Mouse (Mus musculus) lung, adult 2 months (tissue): ENCODE data around the gene Grip1. TPM values are rescaled to one million over a fixed set of nuclear protein-coding genes. Genes with fewer than 3 reads are reported as not detected.

Experiments used
- DNase-seq: peaks from one replicate; pipeline ENCODE4 v3.0.0; 2022
- H3K4me1 ChIP-seq: fragments of 200-500 bp; 2 replicates; pipeline ENCODE4 v1.6.1; 2011; ENCODE audit warnings: low read length; ENCODE audit not compliant: control insufficient read depth, insufficient read depth
- H3K4me3 ChIP-seq: fragments of 200-500 bp; replicated peaks from 2 replicates; pipeline ENCODE3; 2011; ENCODE audit warnings: low read depth, mild to moderate bottlenecking, control low read depth, low read length; ENCODE audit errors: extremely low read depth
- CTCF ChIP-seq: fragments of 200-500 bp; IDR thresholded peaks from 2 replicates; pipeline ENCODE4 v1.5.1; 2011; ENCODE audit warnings: mild to moderate bottlenecking, low read length, control low read depth; ENCODE audit not compliant: insufficient read depth
- POLR2A ChIP-seq: fragments of 200-500 bp; IDR thresholded peaks from 2 replicates; pipeline ENCODE4 v1.6.1; 2011; ENCODE audit warnings: low read depth, mild to moderate bottlenecking, control low read depth, low read length, borderline replicate concordance; ENCODE audit errors: extremely low read depth
- WGBS: fragments of 180-500 bp; shearing (Covaris S2); methylation state at CpG from one replicate; pipeline ENCODE4 v1.1.7; 2018; 5-methylcytosine and 5-hydroxymethylcytosine counted together
- polyA plus RNA-seq: library from polyadenylated mRNA; depleted of rRNA; stranded (reverse); fragments of >200 nt; gene quantifications from 2 replicates; pipeline ENCODE4 v1.2.3, GENCODE M21; 2012

The Grip1 gene
- polyA plus RNA-seq, 1 experiment = 1.3 TPM

DNA sequence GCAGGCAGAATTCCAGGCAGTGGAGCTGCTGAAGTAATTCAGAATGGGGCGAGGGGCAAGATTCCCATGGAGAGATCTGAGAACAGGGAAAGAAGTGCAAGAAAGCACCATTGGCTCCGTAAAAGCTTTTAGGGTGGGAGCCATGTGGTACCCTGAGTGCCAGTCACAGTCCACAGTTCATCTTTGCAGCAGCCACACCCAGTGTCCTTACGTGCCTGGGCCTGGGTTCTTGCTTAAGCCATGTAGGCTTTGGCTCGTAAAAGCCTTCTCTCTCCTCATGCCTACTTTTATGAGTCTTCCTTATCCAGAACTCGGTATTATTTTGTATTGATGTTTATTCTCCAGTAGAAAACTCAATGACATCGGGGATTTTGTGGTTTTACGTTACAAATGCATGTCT, 550.5 kb downstream of the Grip1 start:
- H3K4me1 ChIP-seq = no peaks in the 10 kb centered on the region
- DNase-seq = no peak
- 89% methylated on average over 7 of the region's 7 CpGs for WGBS
- TF ChIP-seq CTCF = no peak
- TF ChIP-seq POLR2A = no peak
- no peak overlapping the region for H3K4me3 ChIP-seq

DNA sequence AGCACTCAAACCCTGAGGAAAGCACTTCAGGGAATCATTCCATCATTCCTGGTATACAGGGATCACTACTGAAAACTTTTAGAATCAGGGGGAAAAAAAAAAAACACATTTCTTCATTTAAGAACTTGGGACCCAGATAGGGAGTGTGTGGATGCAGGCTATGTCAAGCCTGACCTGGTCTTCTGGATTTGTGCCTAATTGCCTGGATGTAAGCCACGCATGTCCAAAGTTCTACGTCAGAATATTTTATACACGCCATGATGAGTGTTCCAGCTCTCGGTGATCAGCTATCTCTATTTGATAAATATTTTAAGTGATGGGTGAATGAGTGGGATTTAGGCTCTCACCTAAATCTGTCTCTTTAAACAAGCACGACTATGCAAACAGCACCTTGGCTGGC, 552.0 kb downstream of the Grip1 start:
- WGBS = 60% methylated on average over 5 of the region's 5 CpGs
- Histone ChIP-seq H3K4me3 (no peak overlapping the region), H3K4me1 (no peaks in the 10 kb centered on the region)
- no peak for TF ChIP-seq POLR2A
- TF ChIP-seq CTCF = no peak
- no peak for DNase-seq

GRCm38 (mm10) chr10:120012331-120012730, 558.7 kb downstream of the Grip1 start:
- Histone ChIP-seq H3K4me3 (no peak overlapping the region), H3K4me1 (no peaks in the 10 kb centered on the region)
- DNase-seq = no peak
- TF ChIP-seq CTCF (no peak), POLR2A (no peak)
- WGBS = 90% methylated on average over 13 of the region's 13 CpGs

DNA sequence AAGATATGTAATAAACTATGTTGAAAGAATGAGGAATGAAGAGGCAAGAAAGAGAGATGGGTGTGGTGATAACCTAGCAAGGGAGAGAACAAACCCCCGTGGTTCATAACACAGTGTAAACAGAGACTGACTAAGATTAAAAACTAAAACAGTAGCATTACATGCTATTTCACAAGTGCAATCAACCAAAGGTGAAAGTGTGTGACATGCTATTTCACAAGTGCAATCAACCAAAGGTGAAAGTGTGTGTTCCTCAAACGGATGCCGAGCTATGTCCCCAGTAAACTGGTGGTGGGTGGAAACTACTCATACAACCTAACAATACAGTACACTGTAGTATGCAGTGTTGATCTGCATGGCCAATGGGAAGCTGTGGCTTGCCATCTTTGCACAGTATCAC, 561.5 kb downstream of the Grip1 start:
- WGBS = 47% methylated on average over 3 of the region's 3 CpGs
- TF ChIP-seq POLR2A = no peak
- no peak for TF ChIP-seq CTCF
- no peak overlapping the region for H3K4me3 ChIP-seq
- DNase-seq = no peak
- H3K4me1 ChIP-seq = no peaks in the 10 kb centered on the region

GRCm38 (mm10) chr10:120026437-120026836, 572.8 kb downstream of the Grip1 start:
- DNase-seq = no peak
- Histone ChIP-seq H3K4me1 (no peaks in the 10 kb centered on the region), H3K4me3 (no peak overlapping the region)
- TF ChIP-seq POLR2A (no peak), CTCF (no peak)
- WGBS = 81% methylated on average over 10 of the region's 10 CpGs

- H3K4me1 ChIP-seq = no peaks in the 10 kb centered on the region
- H3K4me3 ChIP-seq = no peak overlapping the region
- no peak for DNase-seq
- TF ChIP-seq POLR2A (no peak), CTCF (no peak)
- WGBS = 92% methylated on average over 6 of the region's 6 CpGs
Observed at GRCm38 (mm10) chr10:120030901-120031300, 577.3 kb downstream of the Grip1 start.

GRCm38 (mm10) chr10:120031316-120031715, 577.7 kb downstream of the Grip1 start:
- H3K4me3 ChIP-seq = no peak overlapping the region
- H3K4me1 ChIP-seq = no peaks in the 10 kb centered on the region
- WGBS = 89% methylated on average over 8 of the region's 8 CpGs
- no peak for TF ChIP-seq CTCF
- TF ChIP-seq POLR2A = no peak
- DNase-seq = no peak

DNA sequence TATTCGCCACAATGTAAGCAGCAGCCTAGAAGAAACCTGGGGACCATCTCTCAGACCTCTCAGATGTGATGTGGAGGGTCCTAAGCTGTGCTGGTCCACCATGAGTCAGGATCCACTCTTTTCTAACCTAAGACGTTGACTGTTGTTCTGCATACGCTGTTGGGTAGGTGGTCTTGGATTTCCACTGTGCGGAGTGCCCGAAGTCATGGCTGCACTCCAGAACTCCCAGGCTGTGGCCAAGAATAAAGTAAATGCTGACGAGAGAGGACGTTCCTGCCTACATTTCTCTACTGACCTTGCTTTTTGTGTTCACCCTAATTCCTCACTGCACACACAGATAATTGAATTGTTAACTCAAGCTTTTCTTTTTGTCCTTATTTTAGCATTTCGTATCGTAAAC, 580.2 kb downstream of the Grip1 start:
- Histone ChIP-seq H3K4me3 (no peak overlapping the region), H3K4me1 (no peaks in the 10 kb centered on the region)
- no peak for DNase-seq
- WGBS = 77% methylated on average over 9 of the region's 9 CpGs
- TF ChIP-seq CTCF (no peak), POLR2A (no peak)

DNA sequence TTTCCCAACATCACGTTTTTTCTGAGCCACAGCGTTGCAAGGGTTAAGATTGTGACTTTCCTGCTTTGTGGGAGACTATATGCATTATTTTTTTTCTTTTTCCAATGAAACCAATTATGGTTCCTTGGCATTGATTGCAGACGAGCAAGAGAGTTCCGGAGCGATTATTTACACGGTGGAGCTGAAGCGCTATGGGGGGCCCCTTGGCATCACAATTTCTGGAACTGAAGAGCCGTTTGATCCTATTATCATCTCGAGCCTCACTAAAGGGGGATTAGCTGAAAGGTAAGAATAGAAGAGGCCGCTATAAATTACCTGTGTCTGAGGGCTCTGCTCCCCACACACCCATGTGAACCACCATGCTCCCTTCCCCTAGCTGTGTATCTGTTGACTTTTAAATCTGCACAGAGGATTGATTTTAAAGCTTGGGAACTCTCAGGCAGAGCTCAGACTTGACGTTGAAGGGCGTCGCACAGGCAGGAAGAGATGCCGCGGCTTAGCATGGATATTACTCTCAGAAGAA, 581.6 kb downstream of the Grip1 start:
- DNase-seq = no peak
- Histone ChIP-seq H3K4me3 (no peak overlapping the region), H3K4me1 (no peaks in the 10 kb centered on the region)
- TF ChIP-seq CTCF (no peak), POLR2A (no peak)
- 66% methylated on average over 15 of the region's 15 CpGs for WGBS

DNA sequence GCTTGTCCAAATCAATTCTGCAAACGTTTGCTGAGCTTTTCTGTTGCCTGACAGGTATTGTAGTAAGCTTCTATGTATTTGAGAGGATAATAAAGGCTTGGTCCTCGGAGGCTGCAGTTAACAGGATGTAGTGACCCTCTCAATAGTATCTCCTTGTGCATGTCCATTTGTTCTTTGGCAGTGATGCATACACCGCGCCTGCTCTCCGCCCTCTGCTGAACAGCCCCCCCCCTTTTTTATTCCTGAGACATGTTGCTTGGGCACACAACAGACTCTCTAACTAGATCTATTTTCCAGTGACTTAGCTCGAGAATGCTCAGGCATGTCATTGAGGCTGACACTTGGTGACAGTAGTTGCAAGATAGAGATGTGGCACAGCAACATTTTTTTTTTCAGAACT, 582.2 kb downstream of the Grip1 start:
- H3K4me1 ChIP-seq = no peaks in the 10 kb centered on the region
- WGBS = 69% methylated on average over 6 of the region's 6 CpGs
- no peak overlapping the region for H3K4me3 ChIP-seq
- no peak for DNase-seq
- TF ChIP-seq CTCF (no peak), POLR2A (no peak)
